Mouse (Mus musculus) embryonic facial prominence, embryonic 13.5 days (tissue): Measurements from ENCODE around the gene Lman1l. TPM values are rescaled to one million over a fixed set of nuclear protein-coding genes. Genes with fewer than 3 reads are reported as not detected.

ENCODE experiments used
- ATAC-seq: fragments of 200-750 bp; cut with Nextera tagmentation; 2 replicates; pipeline ENCODE4 v1.8.0; 2017; ENCODE audit warnings: low read depth; ENCODE audit not compliant: insufficient number of reproducible peaks, insufficient read depth, low FRiP score, low TSS enrichment
- H3K27ac ChIP-seq: fragments of 300-500 bp; sonication (generic); 2 replicates; pipeline ENCODE4 v1.5.1; 2015; ENCODE audit warnings: moderate library complexity, mild to moderate bottlenecking, inconsistent platforms
- H3K27me3 ChIP-seq: fragments of 300-500 bp; sonication (generic); 2 replicates; pipeline ENCODE4 v1.6.1; 2015; ENCODE audit warnings: mild to moderate bottlenecking, inconsistent platforms
- H3K36me3 ChIP-seq: fragments of 300-500 bp; sonication (generic); 2 replicates; pipeline ENCODE4 v1.6.1; 2015; ENCODE audit warnings: mild to moderate bottlenecking, inconsistent platforms
- H3K4me1 ChIP-seq: fragments of 300-500 bp; sonication (generic); 2 replicates; pipeline ENCODE4 v1.6.1; 2015; ENCODE audit warnings: inconsistent platforms
- H3K4me2 ChIP-seq: fragments of 300-500 bp; sonication (generic); 2 replicates; pipeline ENCODE4 v1.6.1; 2015; ENCODE audit warnings: moderate library complexity, mild to moderate bottlenecking, inconsistent platforms
- H3K4me3 ChIP-seq: fragments of 300-500 bp; sonication (generic); 2 replicates; pipeline ENCODE4 v1.5.1; 2015; ENCODE audit warnings: mild to moderate bottlenecking, inconsistent platforms
- H3K9ac ChIP-seq: fragments of 300-500 bp; sonication (generic); 2 replicates; pipeline ENCODE4 v1.6.1; 2015; ENCODE audit warnings: mild to moderate bottlenecking, inconsistent platforms
- H3K9me3 ChIP-seq: fragments of 300-500 bp; sonication (generic); 2 replicates; pipeline ENCODE4 v1.6.1; 2016; ENCODE audit warnings: inconsistent platforms
- WGBS: fragments of 180-500 bp; shearing (Covaris S2); methylation state at CpG from one replicate; pipeline ENCODE4 v1.1.7; 2015; ENCODE audit warnings: mixed read lengths; 5-methylcytosine and 5-hydroxymethylcytosine counted together
- polyA plus RNA-seq: library from polyadenylated mRNA; unstranded; fragments of >200 nt; fragmentation: Nextera tagmentation; extraction: Ambion mirVana; gene quantifications from 2 replicates; pipeline ENCODE4 v1.2.1, GENCODE M21; 2015

Lman1l gene
- polyA plus RNA-seq, 1 experiment from 2014 or later, result not detected

- Histone ChIP-seq H3K4me2 (no peak overlapping the region), H3K4me1 (no peaks in the 10 kb centered on the region), H3K36me3 (peaks cover 25% of the 10 kb centered on the region), H3K4me3 (no peak overlapping the region), H3K27me3 (no peaks in the 10 kb centered on the region), H3K9ac (no peak overlapping the region), H3K27ac (no peak overlapping the region), H3K9me3 (no peaks in the 10 kb centered on the region)
- 19% methylated on average over 4 of the region's 4 CpGs for WGBS
- ATAC-seq, result no peak
Observed at GRCm38 (mm10) chr9:57597929-57598382, 22.6 kb downstream of the Lman1l start.

GRCm38 (mm10) chr9:57597265-57597664, 23.3 kb downstream of the Lman1l start:
- WGBS, result 79% methylated on average over 8 of the region's 8 CpGs
- Histone ChIP-seq H3K9ac (no peak overlapping the region), H3K4me3 (no peak overlapping the region), H3K4me1 (no peaks in the 10 kb centered on the region), H3K4me2 (no peak overlapping the region), H3K36me3 (peaks cover 32% of the 10 kb centered on the region), H3K27ac (no peak overlapping the region), H3K27me3 (no peaks in the 10 kb centered on the region), H3K9me3 (no peaks in the 10 kb centered on the region)
- no peak for ATAC-seq

GRCm38 (mm10) chr9:57594174-57594509, 26.4 kb downstream of the Lman1l start:
- Histone ChIP-seq H3K9ac (0 out of 2 replicates have a peak overlapping the region, but pooled peaks have one; percentile 16), H3K4me1 (peaks cover 10% of the 10 kb centered on the region), H3K27ac (no peak overlapping the region), H3K9me3 (no peaks in the 10 kb centered on the region), H3K27me3 (no peaks in the 10 kb centered on the region), H3K36me3 (peaks cover 38% of the 10 kb centered on the region), H3K4me2 (no peak overlapping the region), H3K4me3 (no peak overlapping the region)
- 78% methylated on average over 9 of the region's 9 CpGs for WGBS
- ATAC-seq, result no peak

- Histone ChIP-seq H3K4me2 (no peak overlapping the region), H3K9ac (0 out of 2 replicates have a peak overlapping the region, but pooled peaks have one; percentile 16), H3K4me1 (peaks cover 15% of the 10 kb centered on the region), H3K27me3 (no peaks in the 10 kb centered on the region), H3K9me3 (no peaks in the 10 kb centered on the region), H3K27ac (no peak overlapping the region), H3K36me3 (peaks cover 38% of the 10 kb centered on the region), H3K4me3 (no peak overlapping the region)
- WGBS, result 51% methylated on average over 12 of the region's 12 CpGs
- no peak for ATAC-seq
Observed at GRCm38 (mm10) chr9:57593454-57594173, 27.0 kb downstream of the Lman1l start.

GRCm38 (mm10) chr9:57590726-57591125, 29.8 kb downstream of the Lman1l start:
- ATAC-seq, result no peak
- peaks cover 16% of the 10 kb centered on the region for H3K4me1 ChIP-seq
- no peaks in the 10 kb centered on the region for H3K9me3 ChIP-seq
- H3K27ac ChIP-seq, result no peak overlapping the region
- H3K9ac ChIP-seq, result 0 out of 2 replicates have a peak overlapping the region, but pooled peaks have one; percentile 0
- peaks cover 53% of the 10 kb centered on the region for H3K36me3 ChIP-seq
- no peak overlapping the region; the same call in 1 of the 2 replicates for H3K4me3 ChIP-seq
- WGBS, result 29% methylated on average over 5 of the region's 5 CpGs
- H3K27me3 ChIP-seq, result no peaks in the 10 kb centered on the region
- peak overlapping the region; percentile 87; the same call in 1 of the 2 replicates for H3K4me2 ChIP-seq

GRCm38 (mm10) chr9:57589224-57590126, 31.1 kb downstream of the Lman1l start, which contains the start of gene Ulk3:
Gene Ulk3 (plus strand): TSS chr9:57589452.
- Histone ChIP-seq H3K36me3 (peaks cover 51% of the 10 kb centered on the region), H3K4me2 (peak within 1 kb of the TSS; percentile 87), H3K9me3 (no peaks in the 10 kb centered on the region), H3K9ac (peak within 1 kb of the TSS; percentile 81), H3K27ac (peak within 1 kb of the TSS; percentile 77), H3K4me1 (peaks cover 16% of the 10 kb centered on the region), H3K27me3 (no peaks in the 10 kb centered on the region), H3K4me3 (peak within 1 kb of the TSS; percentile 74)
- ATAC-seq, result peak; percentile 74
- WGBS, result under 1% methylated on average over 58 of the region's 58 CpGs

GRCm38 (mm10) chr9:57584991-57585390, 35.6 kb downstream of the Lman1l start:
- no peak overlapping the region for H3K4me2 ChIP-seq
- no peaks in the 10 kb centered on the region for H3K27me3 ChIP-seq
- no peak overlapping the region for H3K9ac ChIP-seq
- no peak for ATAC-seq
- no peaks in the 10 kb centered on the region for H3K9me3 ChIP-seq
- peaks cover 68% of the 10 kb centered on the region for H3K36me3 ChIP-seq
- no peak overlapping the region for H3K4me3 ChIP-seq
- H3K4me1 ChIP-seq, result peaks cover 6% of the 10 kb centered on the region
- H3K27ac ChIP-seq, result no peak overlapping the region
- 81% methylated on average over 3 of the region's 3 CpGs for WGBS

- WGBS, result 75% methylated on average over 6 of the region's 6 CpGs
- peaks cover 57% of the 10 kb centered on the region for H3K36me3 ChIP-seq
Observed at GRCm38 (mm10) chr9:57577144-57577849, 43.3 kb downstream of the Lman1l start.

GRCm38 (mm10) chr9:57575577-57575976, 45.0 kb downstream of the Lman1l start:
- H3K36me3 ChIP-seq, result peaks cover 50% of the 10 kb centered on the region

More at GRCm38 (mm10) chr9:57577144-57577849, 43.3 kb downstream of the Lman1l start:
- Histone ChIP-seq H3K4me2 (no peak overlapping the region), H3K4me1 (0 out of 2 replicates have a peak, but pooled peaks cover 6% of the 10 kb centered on the region), H3K9ac (no peak overlapping the region), H3K27ac (no peak overlapping the region), H3K4me3 (no peak overlapping the region), H3K27me3 (no peaks in the 10 kb centered on the region), H3K9me3 (no peaks in the 10 kb centered on the region)
- no peak for ATAC-seq

GRCm38 (mm10) chr9:57574397-57574796, 46.2 kb downstream of the Lman1l start:
- H3K27me3 ChIP-seq, result no peaks in the 10 kb centered on the region
- 0 out of 2 replicates have a peak, but pooled peaks cover 6% of the 10 kb centered on the region for H3K4me1 ChIP-seq
- no peak overlapping the region for H3K9ac ChIP-seq
- H3K27ac ChIP-seq, result no peak overlapping the region
- H3K36me3 ChIP-seq, result peaks cover 44% of the 10 kb centered on the region
- H3K9me3 ChIP-seq, result no peaks in the 10 kb centered on the region
- H3K4me3 ChIP-seq, result no peak overlapping the region
- H3K4me2 ChIP-seq, result no peak overlapping the region
- ATAC-seq, result no peak

More at GRCm38 (mm10) chr9:57575577-57575976, 45.0 kb downstream of the Lman1l start:
- H3K4me2 ChIP-seq, result no peak overlapping the region
- H3K27ac ChIP-seq, result no peak overlapping the region
- H3K4me3 ChIP-seq, result no peak overlapping the region
- no peaks in the 10 kb centered on the region for H3K9me3 ChIP-seq
- H3K4me1 ChIP-seq, result 0 out of 2 replicates have a peak, but pooled peaks cover 6% of the 10 kb centered on the region
- no peak for ATAC-seq
- WGBS, result 81% methylated on average over 3 of the region's 3 CpGs
- no peaks in the 10 kb centered on the region for H3K27me3 ChIP-seq
- no peak overlapping the region for H3K9ac ChIP-seq

- H3K9me3 ChIP-seq, result no peaks in the 10 kb centered on the region
- no peaks in the 10 kb centered on the region for H3K27me3 ChIP-seq
- peaks cover 8% of the 10 kb centered on the region for H3K4me1 ChIP-seq
- H3K36me3 ChIP-seq, result peaks cover 34% of the 10 kb centered on the region
- no peak overlapping the region for H3K27ac ChIP-seq
- 90% methylated on average over 6 of the region's 6 CpGs for WGBS
- no peak overlapping the region for H3K4me2 ChIP-seq
- no peak for ATAC-seq
- no peak overlapping the region for H3K9ac ChIP-seq
- H3K4me3 ChIP-seq, result no peak overlapping the region
Observed at GRCm38 (mm10) chr9:57568500-57568899, 52.1 kb downstream of the Lman1l start.
